Mouse (Mus musculus) embryonic facial prominence, embryonic 12.5 days (tissue): ENCODE measurements at regions not wholly inside any gene's neighbourhood (a gene's known extent, or its start where the extent isn't known, plus 50 kb on each side); places are given as distances from the start of the nearest gene placed in this dataset.
"Not testable (repeated sequence)": the region's sequence is repeated elsewhere in the genome, so short reads cannot be mapped to it uniquely, and the experiment has no call there.

Experiments
- ATAC-seq: fragments of 200-750 bp; cut with Nextera tagmentation; 2 replicates; pipeline ENCODE4 v1.8.0; 2017; ENCODE audit not compliant: insufficient number of reproducible peaks, insufficient read depth, low FRiP score, low TSS enrichment
- H3K27ac ChIP-seq: fragments of 300-500 bp; sonication (generic); 2 replicates; pipeline ENCODE4 v1.5.1; 2016; ENCODE audit warnings: mild to moderate bottlenecking
- H3K27me3 ChIP-seq: fragments of 300-500 bp; sonication (generic); 2 replicates; pipeline ENCODE4 v1.6.1; 2016; ENCODE audit warnings: mild to moderate bottlenecking, moderate library complexity
- H3K36me3 ChIP-seq: fragments of 300-500 bp; sonication (generic); 2 replicates; pipeline ENCODE4 v1.6.1; 2016; ENCODE audit warnings: mild to moderate bottlenecking
- H3K4me1 ChIP-seq: fragments of 300-500 bp; sonication (generic); 2 replicates; pipeline ENCODE4 v1.6.1; 2016
- H3K4me2 ChIP-seq: fragments of 300-500 bp; sonication (generic); replicated peaks from 2 replicates; pipeline ENCODE4 v1.6.1; 2016; ENCODE audit warnings: mild to moderate bottlenecking, moderate library complexity
- H3K4me3 ChIP-seq: fragments of 300-500 bp; sonication (generic); 2 replicates; pipeline ENCODE4 v1.5.1; 2016; ENCODE audit warnings: mild to moderate bottlenecking
- H3K9ac ChIP-seq: fragments of 300-500 bp; sonication (generic); 2 replicates; pipeline ENCODE4 v1.6.1; 2016; ENCODE audit warnings: mild to moderate bottlenecking, moderate library complexity
- H3K9me3 ChIP-seq: fragments of 300-500 bp; sonication (generic); 2 replicates; pipeline ENCODE4 v1.6.1; 2016; ENCODE audit warnings: mild to moderate bottlenecking, moderate library complexity
- WGBS: fragments of 180-500 bp; shearing (Covaris S2); methylation state at CpG from one replicate; pipeline ENCODE4 v1.1.7; 2016; 5-methylcytosine and 5-hydroxymethylcytosine counted together

DNA sequence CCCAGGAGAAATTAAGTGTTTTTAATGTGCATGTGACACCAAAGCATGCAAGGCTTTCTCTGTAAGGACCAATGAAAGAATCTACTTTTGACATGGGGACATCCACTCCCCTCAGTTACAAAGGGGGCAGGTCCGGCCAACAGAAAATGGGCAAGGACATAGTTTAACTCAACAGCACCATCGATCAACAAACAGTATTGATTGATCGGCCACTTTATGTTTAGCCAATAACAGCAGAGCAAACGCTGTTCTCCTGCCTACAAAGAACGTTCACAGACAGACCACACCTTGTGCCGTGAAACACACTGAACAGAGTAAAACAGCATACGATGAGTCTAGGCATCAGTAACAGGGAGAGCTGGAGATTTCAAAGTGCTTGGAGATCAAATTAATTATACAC is 467.7 kb upstream of the Arid1b start:
- 86% methylated on average over 7 of the region's 7 CpGs for WGBS
- no peak for ATAC-seq

DNA sequence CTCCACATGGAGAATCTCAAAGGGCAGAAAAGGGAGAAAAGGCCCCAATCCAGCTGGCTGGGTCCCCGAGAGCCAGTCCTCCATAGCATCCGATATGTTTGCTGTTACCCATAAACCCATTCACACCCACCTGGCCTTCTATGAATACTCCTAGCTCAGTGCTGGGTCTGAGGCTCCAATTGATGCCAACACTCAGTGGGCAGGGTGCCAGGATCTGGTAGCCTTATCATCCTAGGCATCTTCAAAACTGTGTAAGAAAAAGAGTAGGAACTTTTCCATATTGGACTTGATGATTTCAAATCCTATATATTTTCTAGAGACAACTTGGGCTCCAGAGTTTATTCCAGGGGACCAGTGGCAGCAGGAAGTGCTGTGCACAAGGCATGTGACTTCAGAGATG is 462.0 kb upstream of the Arid1b start:
- H3K4me1 ChIP-seq: no peaks in the 10 kb centered on the region
- no peak overlapping the region for H3K4me3 ChIP-seq
- H3K4me2 ChIP-seq: no peak overlapping the region
- H3K36me3 ChIP-seq: no peaks in the 10 kb centered on the region
- no peaks in the 10 kb centered on the region for H3K27me3 ChIP-seq
- WGBS: 92% methylated on average over 2 of the region's 2 CpGs
- no peak overlapping the region for H3K9ac ChIP-seq
- no peak overlapping the region for H3K27ac ChIP-seq
- ATAC-seq: no peak
- no peaks in the 10 kb centered on the region for H3K9me3 ChIP-seq

More for the DNA sequence above, 467.7 kb upstream of the Arid1b start:
- Histone ChIP-seq H3K9ac (no peak overlapping the region), H3K9me3 (no peaks in the 10 kb centered on the region), H3K27ac (no peak overlapping the region), H3K4me1 (no peaks in the 10 kb centered on the region), H3K4me3 (no peak overlapping the region), H3K36me3 (no peaks in the 10 kb centered on the region), H3K27me3 (no peaks in the 10 kb centered on the region), H3K4me2 (no peak overlapping the region)

- Histone ChIP-seq H3K4me2 (no peak overlapping the region), H3K4me3 (no peak overlapping the region), H3K36me3 (no peaks in the 10 kb centered on the region), H3K4me1 (no peaks in the 10 kb centered on the region), H3K9ac (no peak overlapping the region), H3K9me3 (no peaks in the 10 kb centered on the region), H3K27ac (no peak overlapping the region), H3K27me3 (no peaks in the 10 kb centered on the region)
- WGBS: 80% methylated on average over 2 of the region's 2 CpGs
- no peak for ATAC-seq
These were observed 453.7 kb upstream of the Arid1b start for GRCm38 (mm10) chr17:4540435-4540834.

GRCm38 (mm10) chr17:4541020-4541743 is 452.9 kb upstream of the Arid1b start:
- Histone ChIP-seq H3K4me1 (no peaks in the 10 kb centered on the region), H3K4me3 (no peak overlapping the region), H3K4me2 (no peak overlapping the region), H3K9me3 (no peaks in the 10 kb centered on the region), H3K9ac (no peak overlapping the region), H3K27me3 (no peaks in the 10 kb centered on the region), H3K27ac (no peak overlapping the region), H3K36me3 (no peaks in the 10 kb centered on the region)
- WGBS: 33% methylated on average over 7 of the region's 7 CpGs
- ATAC-seq: no peak

DNA sequence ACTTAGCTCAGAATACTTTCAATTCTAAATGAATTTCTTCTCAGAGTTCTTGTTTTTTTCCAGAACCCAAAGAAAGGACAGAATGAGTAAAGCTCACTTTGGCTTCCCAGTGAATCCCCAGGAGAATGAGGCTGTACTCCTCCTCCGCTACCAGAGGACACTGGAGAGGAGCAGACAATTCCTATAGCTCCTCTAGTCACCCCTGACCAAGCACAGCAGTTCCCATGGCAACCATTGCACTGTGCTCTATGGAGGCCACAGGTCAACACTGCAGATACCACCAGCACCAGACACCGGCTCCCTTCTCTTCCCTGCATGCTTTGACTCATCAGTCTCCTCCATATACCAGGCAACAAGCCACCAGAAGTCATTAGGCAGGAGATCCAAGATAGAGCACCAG is 447.6 kb upstream of the Arid1b start:
- Histone ChIP-seq H3K9ac (no peak overlapping the region), H3K4me3 (no peak overlapping the region), H3K4me1 (no peaks in the 10 kb centered on the region), H3K36me3 (no peaks in the 10 kb centered on the region), H3K27ac (no peak overlapping the region), H3K9me3 (no peaks in the 10 kb centered on the region), H3K4me2 (no peak overlapping the region), H3K27me3 (no peaks in the 10 kb centered on the region)
- no peak for ATAC-seq
- 61% methylated on average over 2 of the region's 2 CpGs for WGBS

DNA sequence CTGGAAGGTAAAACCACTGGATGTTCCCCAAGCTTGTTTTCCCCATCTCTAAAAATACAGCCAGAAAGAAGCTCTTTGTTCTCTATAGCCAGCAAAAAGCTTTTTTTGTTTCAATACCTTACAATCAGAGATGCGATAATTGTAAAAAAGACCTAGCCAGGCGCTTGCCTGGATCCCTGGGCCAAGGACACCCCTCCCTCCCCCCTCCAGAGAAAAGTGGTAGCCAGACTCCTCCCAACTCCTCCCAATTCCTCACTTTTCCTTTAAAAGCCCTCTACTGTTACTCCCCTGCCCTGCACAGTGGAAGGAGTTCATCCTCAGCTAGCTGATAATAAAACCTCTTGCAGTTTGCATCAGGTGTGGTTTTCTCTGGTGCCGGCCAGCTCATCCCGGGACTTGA is 441.1 kb upstream of the Arid1b start:
- not testable (repeated sequence) for H3K4me3 ChIP-seq, H3K27ac ChIP-seq, H3K4me2 ChIP-seq, H3K9me3 ChIP-seq, H3K4me1 ChIP-seq, H3K36me3 ChIP-seq, H3K27me3 ChIP-seq, ATAC-seq, H3K9ac ChIP-seq
- 79% methylated on average over 4 of the region's 4 CpGs for WGBS

DNA sequence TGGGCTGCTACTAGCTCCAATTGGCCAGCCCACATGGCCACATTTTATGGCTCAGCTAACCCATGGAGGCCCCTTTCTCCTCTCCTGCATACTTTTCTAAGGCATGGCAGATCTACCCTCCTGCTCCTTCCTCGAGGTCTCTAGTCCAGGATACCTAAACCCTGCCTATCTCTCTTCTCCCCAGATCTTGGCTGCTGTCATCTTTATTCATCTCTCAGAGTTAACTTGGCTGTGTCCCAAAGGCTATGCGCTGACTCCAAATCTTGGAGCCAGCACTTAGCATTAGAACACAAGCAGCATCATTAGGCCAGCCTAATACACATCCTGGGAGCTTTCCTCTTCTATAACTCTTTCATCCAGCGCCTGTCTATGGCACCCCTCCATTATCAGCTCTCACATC is 430.5 kb upstream of the Arid1b start:
- H3K4me2 ChIP-seq: no peak overlapping the region
- H3K27me3 ChIP-seq: no peaks in the 10 kb centered on the region
- no peaks in the 10 kb centered on the region for H3K4me1 ChIP-seq
- no peak overlapping the region for H3K4me3 ChIP-seq
- H3K27ac ChIP-seq: no peak overlapping the region
- no peak for ATAC-seq
- no peaks in the 10 kb centered on the region for H3K9me3 ChIP-seq
- H3K36me3 ChIP-seq: no peaks in the 10 kb centered on the region
- no peak overlapping the region for H3K9ac ChIP-seq
- 83% methylated on average over 3 of the region's 3 CpGs for WGBS

DNA sequence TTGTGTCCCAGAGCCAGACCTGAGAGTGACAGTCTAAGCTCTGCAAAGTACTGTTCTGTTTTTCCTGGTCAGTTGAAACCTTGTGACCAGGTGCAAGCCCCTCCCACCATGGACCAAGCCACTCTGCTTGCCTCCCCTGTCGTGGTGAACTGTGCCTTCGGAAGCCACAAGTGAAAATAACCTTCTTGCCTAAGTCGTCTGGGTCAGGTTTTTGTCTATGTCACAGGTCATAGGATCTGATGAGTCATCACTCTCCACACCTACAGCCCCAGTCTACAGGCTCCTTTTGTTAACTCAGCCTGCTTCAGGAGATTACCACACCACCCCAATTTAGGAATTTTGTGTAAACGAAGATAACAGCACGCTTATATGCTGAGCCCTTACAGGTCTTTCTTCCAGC is 417.2 kb upstream of the Arid1b start:
- no peaks in the 10 kb centered on the region for H3K4me1 ChIP-seq
- H3K4me2 ChIP-seq: no peak overlapping the region
- no peak overlapping the region for H3K4me3 ChIP-seq
- no peak for ATAC-seq
- H3K9me3 ChIP-seq: no peaks in the 10 kb centered on the region
- H3K27me3 ChIP-seq: no peaks in the 10 kb centered on the region
- 73% methylated on average over 5 of the region's 5 CpGs for WGBS
- H3K36me3 ChIP-seq: no peaks in the 10 kb centered on the region
- H3K27ac ChIP-seq: no peak overlapping the region
- no peak overlapping the region for H3K9ac ChIP-seq

GRCm38 (mm10) chr17:4581851-4582250 is 412.3 kb upstream of the Arid1b start:
- Histone ChIP-seq H3K4me2 (no peak overlapping the region), H3K4me1 (no peaks in the 10 kb centered on the region), H3K9ac (no peak overlapping the region), H3K27ac (no peak overlapping the region), H3K27me3 (no peaks in the 10 kb centered on the region), H3K9me3 (no peaks in the 10 kb centered on the region), H3K4me3 (no peak overlapping the region), H3K36me3 (no peaks in the 10 kb centered on the region)
- 89% methylated on average over 11 of the region's 11 CpGs for WGBS
- ATAC-seq: no peak

- no peak overlapping the region for H3K4me3 ChIP-seq
- H3K9ac ChIP-seq: no peak overlapping the region
- H3K36me3 ChIP-seq: no peaks in the 10 kb centered on the region
- peaks cover 4% of the 10 kb centered on the region; the same call in 1 of the 2 replicates for H3K4me1 ChIP-seq
- no peaks in the 10 kb centered on the region for H3K9me3 ChIP-seq
- ATAC-seq: no peak
- no peak overlapping the region for H3K27ac ChIP-seq
- no peak overlapping the region for H3K4me2 ChIP-seq
- WGBS: 67% methylated on average over 8 of the region's 8 CpGs
- H3K27me3 ChIP-seq: no peaks in the 10 kb centered on the region
These were observed 383.7 kb upstream of the Arid1b start for GRCm38 (mm10) chr17:4610481-4610880.

- no peak for ATAC-seq
- H3K27me3 ChIP-seq: no peaks in the 10 kb centered on the region
- 89% methylated on average over 5 of the region's 5 CpGs for WGBS
- H3K27ac ChIP-seq: no peak overlapping the region
- H3K9me3 ChIP-seq: no peaks in the 10 kb centered on the region
- H3K9ac ChIP-seq: no peak overlapping the region
- peaks cover 4% of the 10 kb centered on the region; the same call in 1 of the 2 replicates for H3K4me1 ChIP-seq
- no peak overlapping the region for H3K4me2 ChIP-seq
- H3K4me3 ChIP-seq: no peak overlapping the region
- H3K36me3 ChIP-seq: no peaks in the 10 kb centered on the region
These were observed 383.1 kb upstream of the Arid1b start for GRCm38 (mm10) chr17:4610993-4611392.

DNA sequence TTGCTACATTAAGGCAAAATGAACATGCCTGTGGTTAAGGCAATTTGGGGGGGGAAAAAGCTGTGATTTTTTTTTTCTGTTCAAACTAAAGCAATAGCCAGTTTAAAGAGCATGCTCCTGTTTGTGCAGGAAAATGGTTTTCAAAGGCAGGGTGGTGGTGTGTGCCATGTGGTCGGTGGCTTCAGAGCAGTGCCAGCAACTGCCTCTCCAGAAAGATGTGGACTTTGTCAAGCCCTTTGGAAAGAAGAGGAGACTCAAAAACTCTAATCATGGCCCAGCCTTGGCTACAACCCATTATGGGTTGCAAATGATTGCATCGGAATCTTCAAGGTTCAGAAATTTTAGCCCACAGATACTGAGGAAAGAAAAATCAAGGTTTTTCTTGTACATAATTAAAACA is 382.4 kb upstream of the Arid1b start:
- 81% methylated on average over 2 of the region's 2 CpGs for WGBS
- no peak for ATAC-seq
- H3K4me3 ChIP-seq: no peak overlapping the region
- peaks cover 4% of the 10 kb centered on the region; the same call in 1 of the 2 replicates for H3K4me1 ChIP-seq
- H3K9ac ChIP-seq: no peak overlapping the region
- no peaks in the 10 kb centered on the region for H3K36me3 ChIP-seq
- no peaks in the 10 kb centered on the region for H3K9me3 ChIP-seq
- no peak overlapping the region for H3K27ac ChIP-seq
- no peaks in the 10 kb centered on the region for H3K27me3 ChIP-seq
- no peak overlapping the region for H3K4me2 ChIP-seq
